Mouse (Mus musculus) G1E (cell line): ENCODE data around the gene Sprr1b. TPM values are rescaled to one million over a fixed set of nuclear protein-coding genes. Genes with fewer than 3 reads are reported as not detected.

Source experiments
- ATAC-seq: 2 replicates; pipeline ENCODE4 v1.8.0; 2016; ENCODE audit warnings: mild to moderate bottlenecking; ENCODE audit not compliant: insufficient number of reproducible peaks, poor library complexity, low FRiP score, severe bottlenecking; ENCODE audit errors: extremely low read depth
- DNase-seq: peaks from one replicate; pipeline ENCODE4 v3.0.0; 2012; ENCODE audit warnings: low spot score
- H3K27me3 ChIP-seq: 2 replicates; pipeline ENCODE4 v1.6.1; 2012; ENCODE audit warnings: mild to moderate bottlenecking, low read length, inconsistent platforms; ENCODE audit not compliant: insufficient read depth
- H3K36me3 ChIP-seq: replicated peaks from 2 replicates; pipeline ENCODE3; 2012; ENCODE audit warnings: mild to moderate bottlenecking, inconsistent platforms
- H3K4me1 ChIP-seq: 2 replicates; pipeline ENCODE4 v1.6.1; 2012; ENCODE audit warnings: low read depth, low read length, inconsistent platforms, mixed read lengths; ENCODE audit not compliant: insufficient read depth
- H3K4me3 ChIP-seq: 2 replicates; pipeline ENCODE4 v1.5.1; 2012; ENCODE audit warnings: low read depth, mild to moderate bottlenecking, inconsistent platforms, low read length, moderate library complexity, mixed read lengths
- H3K9me3 ChIP-seq: replicated peaks from 2 replicates; pipeline ENCODE4 v1.6.1; 2012; ENCODE audit warnings: inconsistent platforms
- CTCF ChIP-seq: IDR thresholded peaks from 2 replicates; pipeline ENCODE4 v1.5.1; 2012; ENCODE audit warnings: low read depth, low read length, inconsistent platforms, mixed read lengths
- GATA1 ChIP-seq: IDR thresholded peaks from 2 replicates; pipeline ENCODE4 v1.6.1; 2012; ENCODE audit warnings: borderline replicate concordance, low read length, inconsistent platforms, mixed read lengths
- GATA2 ChIP-seq: IDR thresholded peaks from 2 replicates; pipeline ENCODE4 v1.6.1; 2012; ENCODE audit warnings: low read depth, low read length, inconsistent platforms, borderline replicate concordance
- POLR2AphosphoS5 ChIP-seq: IDR thresholded peaks from 2 replicates; pipeline ENCODE4 v1.6.1; 2012; ENCODE audit warnings: low read depth, low read length, inconsistent platforms; ENCODE audit not compliant: insufficient replicate concordance
- TAL1 ChIP-seq: conservative IDR thresholded peaks from 2 replicates; pipeline ENCODE4 v1.6.1; 2012; ENCODE audit warnings: low read depth, low read length, inconsistent platforms, mixed read lengths
- polyA plus RNA-seq: library from polyadenylated mRNA; stranded (reverse); fragments of >175 nt; gene quantifications from 2 replicates; pipeline ENCODE4 v1.2.3, GENCODE M21; 2012
- total RNA-seq, 2 experiments: library from RNA; stranded (forward) in 1 of 2; stranded (reverse) in 1 of 2; fragments of 200-1000 nt in 1 of 2; fragments of >200 nt in 1 of 2; fragmentation: Nextera tagmentation in 1 of 2; gene quantifications; 2 replicates each; pipeline ENCODE4 v1.2.3; 2014 to 2017

The Sprr1b gene
- total and polyA plus RNA-seq, 3 experiments, result not detected

- Histone ChIP-seq H3K36me3 (no peaks in the 10 kb centered on the region), H3K9me3 (peaks cover 2% of the 10 kb centered on the region; the same call in 1 of the 2 replicates), H3K27me3 (no peaks in the 10 kb centered on the region), H3K4me1 (no peaks in the 10 kb centered on the region), H3K4me3 (no peak within 1 kb of the TSS)
- ATAC-seq, result no peak
- TF ChIP-seq POLR2AphosphoS5 (no peak), CTCF (no peak), GATA1 (no peak), GATA2 (no peak), TAL1 (no peak)
- DNase-seq, result no peak
These were observed 20.0 kb upstream of the Sprr1b start, which contains the start of gene Sprr3 for GRCm38 (mm10) chr3:92458620-92459019. Gene Sprr3 (minus strand): TSS chr3:92458720.

GRCm38 (mm10) chr3:92455151-92455550 lies 16.6 kb upstream of the Sprr1b start:
- H3K9me3 ChIP-seq, result peaks cover 2% of the 10 kb centered on the region; the same call in 1 of the 2 replicates
- H3K36me3 ChIP-seq, result no peaks in the 10 kb centered on the region
- H3K4me1 ChIP-seq, result no peaks in the 10 kb centered on the region
- no peak for TF ChIP-seq GATA2
- TF ChIP-seq POLR2AphosphoS5, result no peak
- no peak for TF ChIP-seq CTCF
- no peak for TF ChIP-seq TAL1
- no peak for TF ChIP-seq GATA1
- no peak overlapping the region for H3K4me3 ChIP-seq
- no peaks in the 10 kb centered on the region for H3K27me3 ChIP-seq
- DNase-seq (no peak), ATAC-seq (no peak)

- Histone ChIP-seq H3K4me3 (no peak overlapping the region), H3K36me3 (no peaks in the 10 kb centered on the region), H3K4me1 (no peaks in the 10 kb centered on the region), H3K27me3 (no peaks in the 10 kb centered on the region), H3K9me3 (no peaks in the 10 kb centered on the region)
- ATAC-seq (no peak), DNase-seq (no peak)
- TF ChIP-seq CTCF, result no peak
- no peak for TF ChIP-seq TAL1
- no peak for TF ChIP-seq POLR2AphosphoS5
- no peak for TF ChIP-seq GATA2
- TF ChIP-seq GATA1, result no peak
These were observed 1.6 kb upstream of the Sprr1b start for GRCm38 (mm10) chr3:92440177-92440576.

- H3K9me3 ChIP-seq, result peaks cover 10% of the 10 kb centered on the region
- TF ChIP-seq POLR2AphosphoS5 (no peak), TAL1 (no peak), GATA1 (no peak), GATA2 (no peak), CTCF (no peak)
- ATAC-seq, result no peak
- H3K27me3 ChIP-seq, result no peaks in the 10 kb centered on the region
- no peak for DNase-seq
- H3K4me3 ChIP-seq, result no peak within 1 kb of the TSS
- no peaks in the 10 kb centered on the region for H3K4me1 ChIP-seq
- H3K36me3 ChIP-seq, result no peaks in the 10 kb centered on the region
These were observed 6.3 kb downstream of the Sprr1b start, which contains the start of gene Sprr2k for GRCm38 (mm10) chr3:92432282-92432681. Gene Sprr2k (plus strand): TSS chr3:92432582.

GRCm38 (mm10) chr3:92429323-92429722 lies 9.3 kb downstream of the Sprr1b start, which contains the start of gene Gm9774:
Gene Gm9774 (minus strand): TSS chr3:92429423.
- Histone ChIP-seq H3K27me3 (no peaks in the 10 kb centered on the region), H3K4me3 (no peak within 1 kb of the TSS), H3K4me1 (no peaks in the 10 kb centered on the region), H3K9me3 (peaks cover 10% of the 10 kb centered on the region), H3K36me3 (no peaks in the 10 kb centered on the region)
- DNase-seq, result no peak
- no peak for ATAC-seq
- TF ChIP-seq GATA1 (no peak), POLR2AphosphoS5 (no peak), TAL1 (no peak), GATA2 (no peak), CTCF (no peak)

GRCm38 (mm10) chr3:92417782-92418181 lies 20.8 kb downstream of the Sprr1b start, which contains the start of gene Sprr2j-ps:
Gene Sprr2j-ps (plus strand): TSS chr3:92418082.
- no peak within 1 kb of the TSS for H3K4me3 ChIP-seq
- no peaks in the 10 kb centered on the region for H3K4me1 ChIP-seq
- no peaks in the 10 kb centered on the region for H3K27me3 ChIP-seq
- 0 out of 2 replicates have a peak, but pooled peaks cover 2% of the 10 kb centered on the region for H3K9me3 ChIP-seq
- ATAC-seq (no peak), DNase-seq (no peak)
- no peaks in the 10 kb centered on the region for H3K36me3 ChIP-seq
- no peak for TF ChIP-seq GATA2
- TF ChIP-seq GATA1, result no peak
- TF ChIP-seq CTCF, result no peak
- no peak for TF ChIP-seq POLR2AphosphoS5
- no peak for TF ChIP-seq TAL1

GRCm38 (mm10) chr3:92407691-92408090 lies 30.9 kb downstream of the Sprr1b start, which contains the start of gene Sprr2i:
Gene Sprr2i (plus strand): TSS chr3:92407991.
- Histone ChIP-seq H3K27me3 (no peaks in the 10 kb centered on the region), H3K36me3 (no peaks in the 10 kb centered on the region), H3K9me3 (peaks cover 3% of the 10 kb centered on the region), H3K4me1 (no peaks in the 10 kb centered on the region), H3K4me3 (no peak within 1 kb of the TSS)
- ATAC-seq (no peak), DNase-seq (no peak)
- TF ChIP-seq TAL1 (no peak), GATA1 (no peak), POLR2AphosphoS5 (no peak), GATA2 (no peak), CTCF (no peak)
